Mouse (Mus musculus): ENCODE results near the gene Bcas3. TPM values are rescaled to one million over a fixed set of nuclear protein-coding genes. Genes with fewer than 3 reads are reported as not detected.

The Bcas3 gene
- polyA plus RNA-seq, 1 experiment = 37.8 TPM

DNA sequence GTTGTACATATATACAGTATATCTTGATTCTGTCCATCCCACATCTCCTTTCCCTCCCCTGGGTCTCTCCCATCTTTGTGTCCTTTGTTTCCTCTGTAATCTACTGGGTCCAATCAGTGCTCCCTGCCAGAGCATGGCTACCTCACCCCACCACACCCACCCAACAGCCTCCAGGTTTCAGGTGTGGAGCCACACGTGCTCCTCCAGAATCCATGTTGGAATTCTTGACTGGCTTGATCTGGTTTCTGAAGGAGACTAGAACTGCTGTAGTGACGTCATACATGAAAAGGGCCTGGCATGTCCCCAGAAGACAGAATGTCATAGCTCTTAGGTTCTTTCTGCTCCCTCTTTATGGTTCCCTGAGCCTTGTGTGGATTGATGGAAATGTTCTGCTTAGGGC lies 395.9 kb downstream of the Bcas3 start:
- Histone ChIP-seq H3K4me3 (ENCODE audit: low read depth, low read length) (no peak overlapping the region), H3K9ac (ENCODE audit: low read depth, poor library complexity, severe bottlenecking) (no peak overlapping the region), H3K4me1 (ENCODE audit: control insufficient read depth, insufficient read depth, low read length) (no peaks in the 10 kb centered on the region), H3K27me3 (ENCODE audit: control insufficient read depth, insufficient read depth, low read length, poor library complexity, severe bottlenecking) (no peaks in the 10 kb centered on the region), H3K27ac (ENCODE audit: insufficient read depth, low read length) (no peak overlapping the region), H3K36me3 (ENCODE audit: control insufficient read depth, insufficient read depth, low read length, poor library complexity, severe bottlenecking) (no peaks in the 10 kb centered on the region), H3K9me3 (replicated peaks; ENCODE audit: control insufficient read depth, insufficient read depth, low read length, poor library complexity, severe bottlenecking) (no peaks in the 10 kb centered on the region)
- TF ChIP-seq EP300 (IDR thresholded peaks at IDR 0.05; ENCODE audit: insufficient read depth, low read depth, low read length) (no peak), CTCF (IDR thresholded peaks at IDR 0.05; ENCODE audit: low read depth, low read length) (no peak), POLR2A (IDR thresholded peaks at IDR 0.05; ENCODE audit: insufficient read depth, low read length) (no peak)

- Histone ChIP-seq H3K27ac (ENCODE audit: insufficient read depth, low read length) (no peak overlapping the region), H3K27me3 (ENCODE audit: control insufficient read depth, insufficient read depth, low read length, poor library complexity, severe bottlenecking) (no peaks in the 10 kb centered on the region), H3K4me3 (ENCODE audit: low read depth, low read length) (no peak overlapping the region), H3K9ac (ENCODE audit: low read depth, poor library complexity, severe bottlenecking) (no peak overlapping the region), H3K9me3 (replicated peaks; ENCODE audit: control insufficient read depth, insufficient read depth, low read length, poor library complexity, severe bottlenecking) (no peaks in the 10 kb centered on the region), H3K4me1 (ENCODE audit: control insufficient read depth, insufficient read depth, low read length) (no peaks in the 10 kb centered on the region), H3K36me3 (ENCODE audit: control insufficient read depth, insufficient read depth, low read length, poor library complexity, severe bottlenecking) (no peaks in the 10 kb centered on the region)
- TF ChIP-seq EP300 (IDR thresholded peaks at IDR 0.05; ENCODE audit: insufficient read depth, low read depth, low read length) (no peak), CTCF (IDR thresholded peaks at IDR 0.05; ENCODE audit: low read depth, low read length) (no peak), POLR2A (IDR thresholded peaks at IDR 0.05; ENCODE audit: insufficient read depth, low read length) (no peak)
Measured at GRCm38 (mm10) chr11:85751171-85751570, 398.2 kb downstream of the Bcas3 start.

GRCm38 (mm10) chr11:85754631-85755502 lies 401.9 kb downstream of the Bcas3 start:
- Histone ChIP-seq H3K27ac (ENCODE audit: insufficient read depth, low read length) (no peak overlapping the region), H3K4me3 (ENCODE audit: low read depth, low read length) (no peak overlapping the region), H3K4me1 (ENCODE audit: control insufficient read depth, insufficient read depth, low read length) (no peaks in the 10 kb centered on the region)

DNA sequence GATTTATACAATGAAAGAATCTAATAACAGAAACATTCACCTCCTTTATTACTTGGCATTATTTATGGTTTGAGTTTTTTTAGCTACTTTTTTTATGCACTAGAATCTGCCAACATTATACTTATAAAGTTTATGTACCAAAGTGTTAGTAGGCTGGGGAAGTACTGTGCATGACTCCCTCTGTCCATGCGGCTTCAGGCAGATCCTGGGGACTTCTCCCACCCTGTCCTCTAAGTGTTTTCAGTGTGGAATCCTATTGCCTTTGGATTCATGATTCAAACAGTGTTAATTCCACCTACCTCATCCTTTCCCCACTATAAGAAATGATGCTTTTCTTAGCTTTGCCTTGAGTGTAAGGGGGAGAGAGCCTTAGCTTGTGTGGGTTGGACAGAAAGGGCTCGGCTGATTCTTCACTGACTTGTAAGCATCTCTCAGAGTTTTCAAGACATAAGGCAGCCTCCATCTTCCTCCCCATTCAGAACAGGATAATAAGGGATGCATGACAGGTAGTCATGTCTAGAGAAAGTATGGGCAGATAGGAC lies 402.6 kb downstream of the Bcas3 start:
- Histone ChIP-seq H3K36me3 (ENCODE audit: control insufficient read depth, insufficient read depth, low read length, poor library complexity, severe bottlenecking) (no peaks in the 10 kb centered on the region), H3K9me3 (replicated peaks; ENCODE audit: control insufficient read depth, insufficient read depth, low read length, poor library complexity, severe bottlenecking) (no peaks in the 10 kb centered on the region), H3K4me3 (ENCODE audit: low read depth, low read length) (no peak overlapping the region), H3K27me3 (ENCODE audit: control insufficient read depth, insufficient read depth, low read length, poor library complexity, severe bottlenecking) (no peaks in the 10 kb centered on the region), H3K4me1 (ENCODE audit: control insufficient read depth, insufficient read depth, low read length) (no peaks in the 10 kb centered on the region), H3K27ac (ENCODE audit: insufficient read depth, low read length) (no peak overlapping the region), H3K9ac (ENCODE audit: low read depth, poor library complexity, severe bottlenecking) (no peak overlapping the region)
- no peak for TF ChIP-seq EP300 (IDR thresholded peaks at IDR 0.05; ENCODE audit: insufficient read depth, low read depth, low read length)
- TF ChIP-seq POLR2A (IDR thresholded peaks at IDR 0.05; ENCODE audit: insufficient read depth, low read length) = no peak
- TF ChIP-seq CTCF (IDR thresholded peaks at IDR 0.05; ENCODE audit: low read depth, low read length) = no peak

More at GRCm38 (mm10) chr11:85754631-85755502, 401.9 kb downstream of the Bcas3 start:
- Histone ChIP-seq H3K27me3 (ENCODE audit: control insufficient read depth, insufficient read depth, low read length, poor library complexity, severe bottlenecking) (no peaks in the 10 kb centered on the region), H3K9me3 (replicated peaks; ENCODE audit: control insufficient read depth, insufficient read depth, low read length, poor library complexity, severe bottlenecking) (no peaks in the 10 kb centered on the region), H3K36me3 (ENCODE audit: control insufficient read depth, insufficient read depth, low read length, poor library complexity, severe bottlenecking) (no peaks in the 10 kb centered on the region), H3K9ac (ENCODE audit: low read depth, poor library complexity, severe bottlenecking) (no peak overlapping the region)
- no peak for TF ChIP-seq CTCF (IDR thresholded peaks at IDR 0.05; ENCODE audit: low read depth, low read length)
- TF ChIP-seq EP300 (IDR thresholded peaks at IDR 0.05; ENCODE audit: insufficient read depth, low read depth, low read length) = no peak
- TF ChIP-seq POLR2A (IDR thresholded peaks at IDR 0.05; ENCODE audit: insufficient read depth, low read length) = no peak

- H3K36me3 ChIP-seq (ENCODE audit: control insufficient read depth, insufficient read depth, low read length, poor library complexity, severe bottlenecking) = no peaks in the 10 kb centered on the region
- no peak overlapping the region for H3K27ac ChIP-seq (ENCODE audit: insufficient read depth, low read length)
- no peaks in the 10 kb centered on the region for H3K4me1 ChIP-seq (ENCODE audit: control insufficient read depth, insufficient read depth, low read length)
- no peak overlapping the region for H3K4me3 ChIP-seq (ENCODE audit: low read depth, low read length)
- H3K27me3 ChIP-seq (ENCODE audit: control insufficient read depth, insufficient read depth, low read length, poor library complexity, severe bottlenecking) = no peaks in the 10 kb centered on the region
- TF ChIP-seq CTCF (IDR thresholded peaks at IDR 0.05; ENCODE audit: low read depth, low read length) = no peak
- TF ChIP-seq POLR2A (IDR thresholded peaks at IDR 0.05; ENCODE audit: insufficient read depth, low read length) = no peak
- no peak for TF ChIP-seq EP300 (IDR thresholded peaks at IDR 0.05; ENCODE audit: insufficient read depth, low read depth, low read length)
- no peak overlapping the region for H3K9ac ChIP-seq (ENCODE audit: low read depth, poor library complexity, severe bottlenecking)
- no peaks in the 10 kb centered on the region for H3K9me3 ChIP-seq (replicated peaks; ENCODE audit: control insufficient read depth, insufficient read depth, low read length, poor library complexity, severe bottlenecking)
Measured at GRCm38 (mm10) chr11:85758891-85759290, 405.9 kb downstream of the Bcas3 start.
